Mouse (Mus musculus): Measurements from ENCODE around the gene Syngr3.
A peak's percentile ranks its signal among the peaks of the same experiment; 100 is the strongest.
"Not testable (repeated sequence)": the region's sequence is repeated elsewhere in the genome, so short reads cannot be mapped to it uniquely, and the experiment has no call there.

The Syngr3 gene

DNA sequence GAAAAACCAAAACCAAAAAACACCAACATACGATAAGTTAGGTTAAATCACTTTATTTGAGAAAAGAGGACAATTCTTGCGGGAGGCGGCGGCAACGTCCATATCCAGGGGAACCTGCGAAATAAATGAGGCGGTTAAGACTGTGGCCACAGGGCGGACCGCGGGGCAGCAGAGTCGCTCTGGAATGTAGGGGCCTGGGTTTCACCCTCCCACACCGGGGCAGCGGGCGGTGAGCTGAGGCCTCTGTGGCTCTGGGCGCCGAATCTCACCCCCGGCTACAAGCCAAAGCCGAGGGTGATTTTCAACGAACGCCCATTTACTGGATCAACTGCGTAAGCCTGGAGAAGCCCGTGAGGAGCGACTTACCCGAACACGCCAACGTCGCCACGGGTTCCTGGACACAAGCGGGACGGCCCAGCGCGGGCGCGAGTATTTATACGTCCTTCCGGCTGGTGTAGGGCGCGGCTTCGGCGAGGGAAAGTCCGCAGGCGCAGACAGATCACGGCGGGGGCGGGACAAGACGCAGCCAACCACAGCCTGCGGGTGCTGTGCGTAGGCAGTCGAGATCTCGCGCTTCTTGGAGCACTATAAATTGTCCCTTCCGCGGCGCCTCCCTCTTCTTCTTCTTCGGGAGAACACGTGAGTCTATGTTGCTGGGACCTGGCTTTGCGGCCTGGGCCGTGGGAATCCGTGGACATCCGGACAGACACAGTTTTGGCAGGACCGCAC lies 29.9 kb upstream of the Syngr3 start:
- peak; percentile 99 for DNase-seq

GRCm38 (mm10) chr17:24718938-24719337 lies 29.2 kb upstream of the Syngr3 start:
- not testable (repeated sequence) for DNase-seq

DNA sequence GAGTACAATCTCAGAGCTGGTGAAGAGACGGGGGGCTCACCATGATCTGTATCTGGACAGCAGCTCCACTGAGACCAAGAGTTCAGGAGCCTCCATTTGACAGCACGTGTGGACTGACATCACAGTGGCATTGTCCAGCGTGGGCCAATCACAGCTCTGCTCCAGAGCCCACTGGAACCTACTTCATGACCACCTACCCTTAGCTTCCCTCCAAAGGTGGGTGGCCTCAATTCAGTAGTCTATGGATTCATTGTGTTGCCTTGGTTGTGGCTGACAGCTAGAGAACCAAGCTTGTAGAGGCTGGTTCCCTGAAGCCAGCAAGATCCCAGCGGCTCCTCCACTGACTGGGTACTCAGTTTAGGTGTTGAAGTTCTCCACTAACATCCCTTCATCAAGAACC lies 28.2 kb upstream of the Syngr3 start, which contains the start of the genes Rnf151 and Rps2:
TSS of gene Rnf151 (minus strand) at position 121 of the 400 bp plus-strand sequence.
TSS of gene Rps2 (plus strand) at position 174 of the 400 bp plus-strand sequence.
- no peak for DNase-seq

DNA sequence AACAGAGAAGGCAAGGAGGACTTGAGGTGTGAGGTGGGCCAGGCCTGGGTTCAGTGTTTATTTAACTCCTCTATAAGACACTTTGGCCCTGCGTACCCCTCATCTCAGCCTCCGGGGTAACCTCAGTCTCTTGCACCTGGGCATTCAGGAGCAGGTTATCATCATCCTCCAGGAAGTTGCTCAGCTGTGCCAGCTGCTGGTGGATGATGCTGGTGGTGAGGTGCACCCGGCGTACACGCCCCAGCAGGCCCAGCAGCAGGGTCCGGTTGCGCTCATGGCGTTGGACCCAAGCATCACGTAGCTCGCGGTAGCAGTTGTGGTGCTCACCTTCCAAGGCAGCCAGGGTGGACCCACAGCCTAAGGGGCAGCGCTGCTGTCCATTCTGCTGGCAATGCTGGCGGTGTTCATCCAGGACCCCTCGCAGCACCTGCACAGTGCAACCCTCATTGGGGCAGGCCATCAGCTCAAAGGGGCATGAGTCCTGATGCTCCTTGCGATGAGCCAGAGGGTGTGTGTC lies 26.5 kb upstream of the Syngr3 start:
- no peak for DNase-seq

- DNase-seq = no peak
Measured at GRCm38 (mm10) chr17:24715556-24715955, 25.8 kb upstream of the Syngr3 start.

DNA sequence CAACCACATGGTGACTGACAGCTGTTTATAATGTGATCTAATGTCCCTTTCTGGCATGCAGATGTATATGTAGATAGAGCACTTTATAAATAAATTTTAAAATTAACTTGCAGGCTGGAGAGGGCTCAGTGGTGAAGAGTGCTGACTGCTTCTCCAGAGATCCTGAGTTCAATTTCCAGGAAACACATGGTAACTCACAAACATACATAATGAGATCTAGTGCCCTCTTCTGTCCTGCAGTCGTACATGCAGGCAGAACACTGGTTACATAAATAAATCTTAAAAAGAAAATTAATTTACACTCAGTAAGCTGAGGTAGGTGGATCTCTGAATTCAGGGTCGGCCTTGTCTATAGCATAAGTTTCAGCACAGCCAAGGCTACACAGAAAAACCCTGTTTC lies 18.9 kb upstream of the Syngr3 start:
- DNase-seq = no peak

DNA sequence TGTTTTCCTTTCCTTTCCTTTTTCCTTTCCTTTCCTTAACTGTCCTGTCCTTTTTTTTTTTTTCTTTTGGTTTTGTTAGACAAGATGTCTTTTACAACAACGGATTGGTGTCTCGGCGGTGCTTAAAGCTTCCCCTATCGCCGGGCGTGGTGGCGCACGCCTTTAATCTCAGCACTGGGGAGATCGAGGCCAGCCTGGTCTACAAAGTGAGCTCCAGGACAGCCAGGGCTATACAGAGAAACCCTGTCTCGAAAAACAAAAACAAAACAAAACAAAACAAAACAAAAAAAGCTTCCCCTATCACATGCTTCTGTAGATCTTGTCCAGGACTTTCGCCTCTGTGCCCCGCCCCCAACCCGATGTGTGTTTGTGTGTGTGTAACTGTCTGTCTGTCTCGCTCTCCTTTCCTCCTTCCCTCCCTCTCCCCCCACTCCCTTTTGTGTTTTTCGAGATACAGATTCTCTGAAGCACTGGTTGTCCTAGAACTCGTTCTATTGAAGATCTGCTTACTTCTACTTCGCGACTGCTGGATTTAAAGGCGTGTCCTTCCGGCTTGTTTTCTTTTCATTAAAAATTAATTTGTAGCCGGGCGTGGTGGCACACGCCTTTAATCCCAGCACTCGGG lies 18.2 kb upstream of the Syngr3 start:
- DNase-seq = no peak

DNA sequence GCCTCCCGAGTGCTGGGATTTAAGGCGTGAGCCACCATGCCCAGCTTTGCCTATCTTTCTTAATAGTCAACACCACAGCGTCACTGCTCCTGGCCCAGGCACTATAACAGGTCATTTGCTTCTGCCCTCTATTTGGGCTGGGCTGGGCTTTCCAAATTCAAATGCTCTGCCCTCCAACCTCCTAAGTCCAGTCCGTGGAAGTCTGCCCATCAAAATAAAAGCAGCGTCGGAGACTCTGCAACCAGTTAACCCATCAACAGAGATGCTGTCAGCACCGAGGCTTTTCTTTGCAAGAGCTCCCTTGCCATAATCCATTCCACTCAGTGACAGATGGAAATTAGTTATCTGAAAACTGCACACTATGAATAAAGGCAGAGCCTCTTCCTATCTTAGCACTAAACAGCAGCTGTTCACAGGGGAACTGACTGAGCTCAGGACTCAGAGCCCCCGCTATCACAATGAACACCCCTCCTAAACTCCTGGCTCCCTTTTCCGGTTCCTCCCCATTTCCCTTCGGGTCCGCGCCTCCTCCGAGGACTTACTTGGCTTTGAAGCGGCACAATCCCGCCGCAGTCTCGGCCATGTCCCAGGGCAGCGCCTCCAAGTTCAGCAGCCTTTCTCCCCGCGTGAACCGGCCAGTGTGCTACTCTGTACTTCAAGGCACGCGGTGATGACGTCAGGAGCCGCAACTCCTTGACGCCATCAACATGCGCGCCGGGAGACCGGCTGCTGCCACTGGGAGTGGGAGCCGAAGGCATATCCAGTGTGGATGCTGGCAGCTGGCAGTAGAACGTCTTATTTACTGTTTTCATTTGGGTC lies 17.4 kb upstream of the Syngr3 start, which contains the start of gene Tbl3:
TSS of gene Tbl3 (minus strand) at position 679 of the 819 bp plus-strand sequence.
- peak; percentile 94 for DNase-seq

- no peak for DNase-seq
Measured at GRCm38 (mm10) chr17:24705821-24706220, 16.1 kb upstream of the Syngr3 start.

GRCm38 (mm10) chr17:24701251-24701650 lies 11.5 kb upstream of the Syngr3 start:
- DNase-seq = no peak

GRCm38 (mm10) chr17:24699473-24699872 lies 9.7 kb upstream of the Syngr3 start:
- no peak for DNase-seq

- no peak for DNase-seq
Measured at GRCm38 (mm10) chr17:24698715-24699114, 9.0 kb upstream of the Syngr3 start.

GRCm38 (mm10) chr17:24697985-24698384 lies 8.2 kb upstream of the Syngr3 start:
- DNase-seq = no peak

DNA sequence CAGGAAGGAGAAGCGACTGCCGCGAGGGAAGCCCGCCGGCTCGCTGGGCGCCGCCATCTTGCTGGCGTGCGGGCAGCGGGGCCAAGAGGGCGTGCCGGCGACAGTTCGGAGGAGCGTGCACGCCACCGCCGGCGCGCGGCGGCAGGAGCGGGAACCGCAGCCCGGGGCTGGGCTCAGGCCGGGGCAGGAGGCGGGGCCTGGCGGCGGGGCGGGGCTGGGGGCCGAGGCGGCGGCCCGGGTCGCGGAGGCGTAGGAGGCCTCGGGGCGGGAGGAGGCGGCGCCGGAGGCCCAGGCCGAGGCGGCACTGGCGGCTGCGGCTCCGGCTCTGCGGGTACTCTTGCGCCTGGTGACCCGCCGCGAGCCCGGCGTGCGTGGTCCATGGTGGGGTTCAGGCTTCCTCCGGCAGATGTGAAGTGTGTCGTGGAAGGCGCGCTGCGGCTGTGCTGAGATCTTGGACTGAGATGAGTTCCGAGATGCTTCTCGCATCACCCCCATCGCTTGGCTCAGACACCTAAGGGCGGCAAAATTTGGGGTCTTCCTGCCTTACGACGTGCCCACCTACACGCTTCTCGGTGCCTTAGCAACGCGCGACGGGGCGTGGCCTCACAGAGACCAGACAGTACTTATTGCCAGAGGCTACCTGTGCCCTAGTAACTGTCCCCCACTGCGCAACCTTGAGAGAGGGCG lies 6.4 kb upstream of the Syngr3 start, which contains the start of the genes Gfer and Noxo1:
TSS of gene Gfer (minus strand) at position 146 of the 687 bp plus-strand sequence.
TSS of gene Noxo1 (plus strand) at position 224 of the 687 bp plus-strand sequence.
- DNase-seq = peak; percentile 89

GRCm38 (mm10) chr17:24695326-24696010 lies 5.7 kb upstream of the Syngr3 start:
- DNase-seq = no peak

DNA sequence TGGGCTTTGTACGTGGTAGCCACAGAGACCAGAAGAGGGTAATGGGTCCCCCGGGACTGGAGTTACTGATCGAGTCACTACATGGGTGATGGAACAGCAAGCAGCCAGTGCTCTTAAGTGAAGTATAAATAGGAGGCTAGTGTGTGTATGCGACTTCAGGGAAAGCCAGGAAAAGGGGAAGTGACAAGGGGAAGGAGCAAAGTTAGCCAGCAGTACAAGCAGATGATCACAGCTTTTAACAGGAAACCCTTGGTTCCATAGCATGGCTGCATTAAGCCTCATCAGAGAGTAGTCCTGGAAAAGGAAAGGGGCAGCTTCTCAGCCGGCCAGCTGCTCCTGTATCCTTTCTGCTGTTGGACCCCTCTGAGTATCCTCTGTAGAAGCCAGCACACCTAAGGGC lies 2.6 kb upstream of the Syngr3 start:
- no peak for DNase-seq

DNA sequence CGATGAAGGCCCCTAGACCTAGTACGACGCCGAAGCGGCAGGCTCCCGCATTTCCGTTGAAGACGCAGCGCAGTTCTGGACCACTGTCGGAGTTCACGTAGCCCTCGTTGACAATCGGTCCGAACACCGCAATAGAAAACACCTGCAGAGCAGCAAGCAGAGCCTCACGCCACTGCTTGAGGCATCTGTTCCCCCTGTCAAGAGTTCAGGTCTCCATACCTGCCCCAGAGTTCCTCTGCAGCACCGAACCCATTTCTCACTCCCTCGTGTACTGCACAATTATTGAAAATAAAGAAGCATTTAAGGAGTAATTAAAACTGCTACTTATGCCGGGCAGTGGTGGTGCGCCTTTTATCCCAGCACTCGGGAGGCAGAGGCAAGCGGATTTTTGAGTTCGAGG lies 2.2 kb downstream of the Syngr3 start:
- DNase-seq = no peak

DNA sequence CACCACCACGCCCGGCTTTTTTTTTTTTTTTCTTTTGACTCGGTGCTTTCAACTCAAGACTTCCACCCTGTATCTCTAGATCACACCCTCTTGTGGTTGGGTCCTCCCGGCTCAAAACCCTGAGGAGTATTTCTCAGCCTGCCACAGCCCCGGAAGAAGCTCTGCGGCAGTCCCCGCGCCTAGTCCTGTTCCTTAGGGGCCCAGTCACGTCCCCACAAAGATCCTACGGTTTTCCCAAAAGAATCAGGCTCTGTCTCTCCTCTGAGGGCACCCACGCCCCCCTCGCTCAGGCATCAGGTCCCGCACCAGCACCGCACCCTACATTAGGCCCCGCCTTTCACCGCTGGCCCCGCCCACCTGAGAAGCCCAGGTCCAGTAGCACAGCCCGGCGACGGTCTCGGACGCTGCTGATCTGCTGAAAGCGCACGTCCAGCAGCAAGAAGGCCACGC lies 2.6 kb downstream of the Syngr3 start:
- DNase-seq = peak; percentile 37

DNA sequence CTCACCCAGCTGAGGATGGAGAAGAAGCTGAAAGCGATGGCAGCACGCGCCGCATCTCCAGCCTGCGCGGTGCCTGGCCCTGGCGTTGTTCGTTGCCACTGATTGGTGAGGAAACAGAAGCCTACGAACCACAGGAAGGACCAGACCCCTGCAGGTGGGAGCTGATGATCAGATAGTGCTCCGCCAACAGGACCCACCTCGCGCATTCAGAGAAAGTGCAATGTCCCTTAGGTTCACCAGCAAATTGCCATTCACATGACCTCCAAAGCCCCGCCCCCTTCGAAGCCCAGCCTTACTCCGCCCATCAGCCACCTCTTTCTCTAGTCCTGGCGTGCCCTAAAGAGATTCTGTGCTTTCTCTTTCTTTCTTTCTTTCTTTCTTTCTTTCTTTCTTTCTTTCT lies 3.2 kb downstream of the Syngr3 start:
- DNase-seq = no peak

- DNase-seq = no peak
Measured at GRCm38 (mm10) chr17:24677500-24678080, 12.2 kb downstream of the Syngr3 start.

DNA sequence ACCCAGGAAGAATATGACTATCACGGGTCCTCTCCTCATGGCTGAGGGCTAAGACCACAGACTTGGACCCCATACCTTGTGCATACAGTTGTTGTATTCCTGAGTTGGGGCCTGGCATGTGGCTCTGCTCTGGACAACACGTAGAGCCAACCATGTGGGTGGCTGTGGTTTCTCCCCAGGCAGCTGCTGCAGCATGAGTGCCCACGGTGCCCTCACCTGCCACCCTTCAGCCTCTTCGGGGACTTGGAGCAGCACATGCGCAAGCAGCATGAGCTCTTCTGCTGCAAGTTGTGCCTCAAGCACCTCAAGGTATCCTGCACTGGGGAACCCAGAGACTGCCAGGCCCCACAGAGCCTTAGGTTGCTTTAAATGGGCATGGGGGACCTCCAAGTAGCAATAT lies 12.9 kb downstream of the Syngr3 start:
- no peak for DNase-seq

All from right cerebral cortex, adult 18-20 months (tissue).